Mouse (Mus musculus): Measurements from ENCODE around the gene Cd200r3. TPM values are rescaled to one million over a fixed set of nuclear protein-coding genes. Genes with fewer than 3 reads are reported as not detected.
A peak's percentile ranks its signal among the peaks of the same experiment; 100 is the strongest.

The Cd200r3 gene
- total RNA-seq, 2 experiments from 2014 or later = not detected

DNA sequence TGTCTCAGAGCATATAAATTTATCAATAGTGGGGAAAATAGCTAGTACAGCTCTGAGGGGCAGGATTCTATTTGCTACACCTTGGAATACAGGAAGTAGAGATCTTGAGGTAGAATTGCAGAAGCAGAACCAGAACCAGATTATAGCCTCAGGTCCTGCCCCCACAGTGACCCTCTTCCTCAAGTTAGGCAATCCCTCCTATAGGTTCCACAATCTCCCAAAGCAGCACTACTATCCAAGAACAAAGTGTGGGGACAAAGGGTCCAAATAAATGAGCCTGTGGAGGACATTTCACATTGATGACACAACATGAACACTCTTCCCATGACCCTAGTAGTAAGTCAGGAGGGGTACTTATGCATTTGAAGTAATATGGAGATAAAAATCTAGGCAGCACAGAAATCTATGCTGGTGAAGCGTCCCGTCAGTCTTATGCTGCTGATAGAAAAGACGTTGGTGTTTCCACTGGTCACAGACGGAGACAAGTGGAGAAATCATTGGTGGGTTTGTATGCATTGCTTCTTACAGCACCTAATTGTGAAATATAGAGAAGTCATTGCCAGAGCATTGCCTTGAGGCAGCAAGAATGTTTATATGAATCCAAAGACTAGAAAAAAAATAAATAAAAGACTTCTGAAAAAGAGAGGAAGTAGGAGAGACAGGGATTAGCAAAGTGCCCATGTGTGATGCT lies 45.3 kb downstream of the Cd200r3 start:
- no peak for DNase-seq (ENCODE audit: low spot score)

- DNase-seq (ENCODE audit: low spot score) = no peak
Observed at GRCm38 (mm10) chr16:44993319-44994019, 50.0 kb downstream of the Cd200r3 start.

DNA sequence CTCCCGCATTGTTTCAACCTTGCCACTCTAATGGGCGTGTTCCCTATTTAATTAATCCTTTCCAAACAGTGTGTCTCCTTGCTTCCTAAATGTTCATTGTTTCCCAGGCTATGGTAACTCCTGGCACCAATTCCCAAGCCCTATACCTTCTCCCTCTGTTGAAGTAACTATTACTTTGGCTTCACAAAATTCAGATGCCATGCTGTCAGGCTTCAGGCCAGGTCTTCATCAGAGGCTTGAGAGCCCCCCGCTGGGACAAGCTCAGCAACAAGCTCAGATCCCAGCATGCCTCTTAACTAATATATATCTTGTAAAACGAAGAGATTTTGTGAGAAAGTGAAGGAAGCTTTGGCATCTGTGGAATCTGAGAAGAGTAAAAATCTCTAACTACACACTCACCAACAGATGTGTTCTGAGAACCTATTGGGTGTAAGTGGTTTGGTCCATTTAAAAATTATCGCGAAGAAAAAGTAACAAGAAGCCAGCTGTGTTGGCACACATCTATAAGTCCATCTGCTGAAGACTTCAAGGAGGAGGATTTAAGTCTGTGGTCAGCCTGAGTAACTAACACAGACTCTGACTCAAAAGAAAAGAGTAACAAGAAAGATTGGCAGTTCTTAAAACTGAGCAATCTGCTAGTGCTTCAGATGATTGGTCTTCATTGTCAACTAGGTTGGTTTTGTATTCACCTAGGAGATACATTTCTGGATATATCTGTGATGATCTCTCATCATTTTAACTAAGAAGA lies 50.9 kb downstream of the Cd200r3 start:
- no peak for DNase-seq (ENCODE audit: low spot score)

GRCm38 (mm10) chr16:44995111-44995510 lies 51.6 kb downstream of the Cd200r3 start:
- DNase-seq (ENCODE audit: low spot score) = no peak

DNA sequence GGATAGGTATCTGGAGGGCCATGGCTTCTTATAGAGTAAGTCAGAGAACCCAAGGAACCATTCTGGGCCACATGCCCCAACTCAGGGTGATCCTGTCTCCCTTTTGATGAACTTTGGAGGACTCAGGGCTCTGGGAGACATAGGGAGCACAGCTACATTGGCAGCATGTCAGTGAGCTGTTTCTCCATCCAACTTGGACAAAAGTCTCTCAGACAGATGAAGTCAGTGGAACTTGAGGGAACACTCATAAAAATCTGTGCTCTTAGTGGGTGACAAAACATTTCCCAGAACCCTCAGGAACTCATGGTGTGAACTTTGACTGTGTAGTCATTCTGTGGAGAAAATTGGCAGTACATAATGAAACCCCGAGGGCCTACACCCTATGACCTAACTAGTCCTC lies 53.2 kb downstream of the Cd200r3 start:
- DNase-seq (ENCODE audit: low spot score) = peak; percentile 80

DNA sequence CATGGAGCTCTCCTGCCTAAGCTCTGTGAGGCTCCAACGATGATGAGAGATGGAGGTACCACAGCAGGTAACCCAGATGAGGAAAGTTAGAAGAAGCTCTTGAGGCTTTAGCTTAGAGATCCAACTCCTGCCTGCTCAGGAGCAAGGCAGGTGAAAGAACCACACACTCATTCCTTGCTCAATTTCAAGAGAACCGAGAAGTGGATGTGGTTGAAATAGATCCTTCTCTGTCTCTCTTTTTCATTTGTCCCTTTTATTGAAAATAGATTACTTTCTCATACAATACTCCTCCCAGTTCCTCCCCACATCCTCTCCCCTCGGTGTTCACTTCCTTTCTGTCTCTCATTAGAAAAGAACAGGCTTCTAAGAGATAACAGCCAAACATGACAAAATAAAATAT lies 56.1 kb downstream of the Cd200r3 start:
- no peak for DNase-seq (ENCODE audit: low spot score)

DNA sequence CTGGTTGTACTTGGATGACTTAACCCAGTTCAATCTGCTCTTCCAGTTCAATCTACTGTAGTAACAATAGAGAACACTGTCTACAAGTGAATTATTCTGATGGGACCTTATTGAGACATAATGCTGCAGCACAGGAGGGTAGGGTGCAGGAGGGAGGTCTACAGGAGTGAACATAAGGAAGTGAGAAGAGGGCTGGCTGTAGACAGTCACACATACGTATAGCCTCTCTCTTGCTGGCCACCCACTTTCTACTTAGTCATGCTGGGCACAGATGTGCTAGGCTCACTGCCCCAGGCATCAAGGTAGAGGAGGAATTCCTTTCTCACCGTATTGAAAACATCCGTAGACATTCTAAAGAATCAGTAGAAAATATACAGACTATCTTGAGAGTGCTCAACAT lies 61.0 kb downstream of the Cd200r3 start:
- no peak for DNase-seq (ENCODE audit: low spot score)

GRCm38 (mm10) chr16:45005280-45005679 lies 61.8 kb downstream of the Cd200r3 start:
- DNase-seq (ENCODE audit: low spot score) = no peak

- no peak for DNase-seq (ENCODE audit: low spot score)
Observed at GRCm38 (mm10) chr16:45006971-45007370, 63.5 kb downstream of the Cd200r3 start.

GRCm38 (mm10) chr16:45007807-45008206 lies 64.3 kb downstream of the Cd200r3 start:
- no peak for DNase-seq (ENCODE audit: low spot score)

DNA sequence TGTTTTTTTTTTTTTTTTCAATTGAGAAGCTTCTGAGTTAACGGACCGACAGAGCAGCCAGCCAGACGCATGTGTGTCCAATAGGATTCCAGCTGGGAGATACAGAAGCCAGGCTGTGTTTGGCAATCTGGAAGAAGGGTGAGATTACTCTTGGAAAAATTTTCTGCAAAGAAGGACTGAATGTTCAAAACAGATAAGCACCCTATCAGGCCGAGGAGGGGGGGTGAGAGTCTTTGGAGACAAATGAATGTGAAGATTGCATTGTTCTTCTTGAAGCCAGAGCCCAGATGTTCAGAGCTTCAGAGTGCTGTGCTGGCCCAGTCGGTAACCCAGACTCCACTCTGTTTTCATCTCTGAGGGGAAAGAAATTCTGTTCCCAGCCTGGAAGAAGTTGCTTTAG lies 66.2 kb downstream of the Cd200r3 start:
- DNase-seq (ENCODE audit: low spot score) = peak; percentile 75

DNA sequence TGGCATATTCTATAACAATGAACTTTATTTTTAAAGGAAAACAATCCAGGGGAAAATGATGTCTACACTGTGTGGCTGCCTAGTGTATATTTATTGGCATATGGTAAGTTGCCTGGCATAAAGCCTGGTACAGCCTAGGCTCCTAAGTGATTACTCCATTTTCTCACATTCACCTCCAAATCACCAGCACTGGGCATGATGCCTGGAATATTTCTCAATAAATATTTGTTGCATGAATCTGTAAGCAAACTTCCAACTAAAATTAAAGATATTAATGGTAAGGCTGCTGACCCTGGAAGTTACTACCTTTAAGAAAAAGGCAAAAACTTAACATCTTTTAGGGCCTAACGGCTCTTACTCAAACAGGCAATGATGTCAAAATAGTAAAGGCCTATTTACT lies 72.1 kb downstream of the Cd200r3 start:
- peak; percentile 66 for DNase-seq (ENCODE audit: low spot score)

DNA sequence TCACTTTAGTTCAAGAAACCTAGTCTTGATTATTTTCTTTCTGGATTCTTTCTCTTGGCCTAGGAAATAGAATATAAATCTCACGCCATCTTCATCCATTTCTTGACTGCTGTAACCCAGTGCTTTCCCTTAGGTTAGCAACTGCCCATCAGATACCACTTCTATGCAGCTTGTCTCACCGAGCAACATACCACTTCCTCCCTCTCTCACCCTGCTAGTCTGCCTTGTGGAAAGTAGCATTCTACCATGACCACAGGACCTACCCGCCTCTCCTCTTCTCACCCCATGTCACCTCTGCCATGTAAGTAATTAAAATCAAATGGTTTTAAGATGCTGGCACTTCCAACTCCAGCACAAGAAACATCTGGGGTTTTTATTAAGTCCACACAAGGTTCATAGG lies 73.0 kb downstream of the Cd200r3 start:
- DNase-seq (ENCODE audit: low spot score) = no peak

GRCm38 (mm10) chr16:45018868-45019267 lies 75.4 kb downstream of the Cd200r3 start:
- no peak for DNase-seq (ENCODE audit: low spot score)

DNA sequence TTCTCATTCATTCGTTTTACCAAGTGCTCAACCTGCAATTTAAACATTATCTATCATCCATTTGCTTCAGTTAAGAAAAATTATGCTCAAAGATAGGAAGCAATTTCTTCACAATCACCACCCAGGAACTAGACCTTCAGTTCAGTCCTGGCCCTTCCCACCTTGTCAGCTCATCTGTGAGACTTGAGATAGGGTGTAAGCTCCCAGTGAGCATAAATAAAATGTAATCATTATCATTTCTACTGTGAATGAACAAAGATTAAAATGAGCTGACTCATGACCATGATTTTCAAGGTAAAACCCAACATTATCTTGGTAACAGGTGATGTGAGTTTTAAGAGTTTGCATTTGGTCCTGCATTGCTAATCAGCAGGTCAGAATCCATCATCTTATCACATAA lies 76.6 kb downstream of the Cd200r3 start:
- DNase-seq (ENCODE audit: low spot score) = no peak

GRCm38 (mm10) chr16:45020669-45021309 lies 77.3 kb downstream of the Cd200r3 start:
- DNase-seq (ENCODE audit: low spot score) = no peak

GRCm38 (mm10) chr16:45021443-45021842 lies 78.0 kb downstream of the Cd200r3 start:
- no peak for DNase-seq (ENCODE audit: low spot score)

DNA sequence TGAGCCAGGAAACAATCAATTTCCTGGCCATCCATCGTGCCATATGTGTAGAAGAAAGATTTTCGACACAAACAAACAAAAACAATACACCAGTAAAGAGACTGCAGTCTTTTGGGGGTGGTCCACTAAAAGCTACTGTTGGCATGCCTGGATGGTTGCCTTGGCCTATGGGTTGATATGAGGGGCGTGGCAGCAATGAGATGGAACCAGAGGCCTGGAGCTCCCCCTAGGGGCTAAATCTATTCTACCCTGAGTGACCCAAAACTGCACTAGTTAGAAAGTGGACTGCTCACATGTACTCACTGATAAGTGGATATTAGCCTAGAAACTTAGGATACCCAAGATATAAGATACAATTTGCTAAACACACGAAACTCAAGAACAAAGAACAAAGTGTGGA lies 80.4 kb downstream of the Cd200r3 start:
- DNase-seq (ENCODE audit: low spot score) = peak; percentile 63

- no peak for DNase-seq (ENCODE audit: low spot score)
Observed at GRCm38 (mm10) chr16:45025321-45025720, 81.8 kb downstream of the Cd200r3 start.

DNA sequence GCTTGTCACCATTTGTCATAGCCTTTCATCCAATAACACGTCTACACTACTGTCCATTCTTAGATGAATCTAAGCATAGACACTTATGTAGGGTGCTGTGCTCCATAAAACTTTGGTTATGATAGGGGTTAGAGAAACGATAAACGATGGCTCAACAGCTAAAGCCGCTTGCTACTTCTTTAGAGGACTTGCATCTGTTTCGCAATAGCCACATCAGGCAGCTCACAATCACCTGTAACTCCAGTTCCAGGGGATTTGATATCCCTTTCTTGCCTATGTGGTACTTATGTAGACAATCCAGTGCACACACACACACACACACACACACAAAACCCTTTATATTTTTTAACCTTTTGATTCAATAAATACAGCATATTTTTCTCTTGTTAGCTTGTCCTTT lies 85.6 kb downstream of the Cd200r3 start:
- DNase-seq (ENCODE audit: low spot score) = no peak

GRCm38 (mm10) chr16:45029493-45029892 lies 86.0 kb downstream of the Cd200r3 start:
- DNase-seq (ENCODE audit: low spot score) = peak; percentile 51

DNA sequence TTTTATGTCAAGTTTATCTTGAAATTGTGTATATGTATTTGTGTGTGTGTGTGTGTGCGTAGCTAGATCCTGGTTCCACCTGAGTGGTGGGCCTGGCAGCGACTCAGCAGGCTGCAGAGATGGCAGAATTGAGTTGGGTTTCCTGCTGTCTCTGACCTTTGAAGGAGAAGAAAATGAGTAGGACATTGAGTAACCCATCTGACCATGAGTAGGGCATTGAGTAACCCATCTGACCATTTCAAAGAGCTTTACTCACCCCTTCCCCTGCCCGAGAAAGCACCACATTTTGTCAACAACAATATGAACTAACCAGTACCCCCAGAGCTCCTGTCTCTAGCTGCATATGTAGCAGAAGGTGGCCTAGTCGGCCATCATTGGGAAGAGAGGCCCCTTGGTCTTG lies 86.6 kb downstream of the Cd200r3 start:
- no peak for DNase-seq (ENCODE audit: low spot score)

Data from gastrocnemius, adult 18-20 months (tissue).